In the genomic region with DNA sequence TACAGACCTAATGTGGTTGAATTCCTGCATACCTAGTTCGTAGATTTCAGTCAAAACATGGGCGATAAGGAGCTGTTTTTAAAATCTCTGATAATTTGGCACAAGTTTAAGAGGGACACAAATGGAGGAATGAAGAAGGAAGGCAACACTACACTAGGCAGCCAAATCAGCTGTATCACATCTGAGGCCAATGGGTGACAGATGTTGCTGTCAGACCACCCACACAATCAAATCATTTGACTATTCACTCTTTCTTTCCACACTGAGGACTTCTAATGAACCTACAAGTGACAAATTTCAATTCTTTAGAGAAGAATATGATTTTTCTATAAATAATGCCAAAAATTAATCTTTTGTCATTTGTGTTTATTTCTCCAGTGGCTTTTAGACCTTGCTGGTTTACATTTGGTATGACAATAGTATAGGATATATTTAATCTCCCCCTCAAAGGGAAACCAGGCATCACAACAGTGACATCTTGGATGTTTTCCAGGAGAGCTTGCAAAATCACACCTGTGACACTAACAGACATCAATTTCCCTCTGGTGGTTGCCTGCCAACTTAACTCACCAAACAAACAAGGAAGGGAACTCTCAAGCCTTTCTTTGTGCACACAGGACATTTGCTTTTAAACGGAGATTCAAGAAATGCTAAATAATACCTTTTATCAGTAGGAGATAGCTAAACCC, we compare ENCODE assay signal across 20 mouse cellular contexts.
DNase-seq lines count a peak whose midpoint lies in the region; ATAC-seq and TF ChIP-seq lines count a peak whose summit lies in the region.
"Had no signal": no experiment of that assay in that cellular context is flagged by ENCODE, and none has a peak within 500 bp of the region (broad histone marks: within the 10 kb centered on the region; RNA-seq: fewer than 3 reads in every experiment).

No protein-coding gene starts in this region.

- TF ChIP-seq CTCF in kidney, postnatal 0 days (IDR thresholded peaks at IDR 0.05; ENCODE audit: low read depth) = no peak
- no peak for TF ChIP-seq CTCF in midbrain, postnatal 0 days (IDR thresholded peaks at IDR 0.05)

- no peak overlapping the region for H3K4me2 ChIP-seq in kidney, postnatal 0 days (ENCODE audit: low read length)
- no peak overlapping the region for H3K4me2 ChIP-seq in midbrain, postnatal 0 days (ENCODE audit: low read depth, low read length, poor library complexity, severe bottlenecking)
- H3K4me2 ChIP-seq: embryonic facial prominence, embryonic 13.5 days; liver, embryonic 13.5 days had no signal

- H3K27ac ChIP-seq in kidney, postnatal 0 days = no peak overlapping the region
- H3K27ac ChIP-seq in midbrain, postnatal 0 days (ENCODE audit: low read depth, low read length) = no peak overlapping the region
- H3K27ac ChIP-seq in midbrain, embryonic 10.5 days (replicated peaks) = no peak overlapping the region
- H3K27ac ChIP-seq: embryonic facial prominence, embryonic 13.5 days; hindbrain, embryonic 10.5 days; limb, embryonic 10.5 days; liver, embryonic 13.5 days had no signal

- no peak for ATAC-seq in kidney, postnatal 0 days (replicated peaks; ENCODE audit: low FRiP score, low read depth)
- no peak for ATAC-seq in midbrain, postnatal 0 days (ENCODE audit: low FRiP score)
- ATAC-seq: forebrain, postnatal 0 days; midbrain, embryonic 16.5 days had no signal

- no peaks in the 10 kb centered on the region for H3K9me3 ChIP-seq in kidney, postnatal 0 days (replicated peaks; ENCODE audit: low read length)
- no peaks in the 10 kb centered on the region for H3K9me3 ChIP-seq in midbrain, postnatal 0 days (ENCODE audit: low read length)
- no peaks in the 10 kb centered on the region for H3K9me3 ChIP-seq in midbrain, embryonic 10.5 days (replicated peaks)
- H3K9me3 ChIP-seq: embryonic facial prominence, embryonic 13.5 days; hindbrain, embryonic 10.5 days; limb, embryonic 10.5 days; liver, embryonic 13.5 days had no signal

- H3K4me1 ChIP-seq in kidney, postnatal 0 days (replicated peaks; ENCODE audit: insufficient read depth, low read length) = no peaks in the 10 kb centered on the region
- no peaks in the 10 kb centered on the region for H3K4me1 ChIP-seq in midbrain, postnatal 0 days (ENCODE audit: insufficient read depth, low read length)
- H3K4me1 ChIP-seq in midbrain, embryonic 10.5 days = no peaks in the 10 kb centered on the region
- H3K4me1 ChIP-seq: embryonic facial prominence, embryonic 13.5 days; hindbrain, embryonic 10.5 days; limb, embryonic 10.5 days; liver, embryonic 13.5 days had no signal

- H3K9ac ChIP-seq in kidney, postnatal 0 days (ENCODE audit: low read depth, low read length) = no peak overlapping the region
- H3K9ac ChIP-seq in midbrain, postnatal 0 days (replicated peaks; ENCODE audit: low read length, poor library complexity, severe bottlenecking) = no peak overlapping the region
- H3K9ac ChIP-seq: embryonic facial prominence, embryonic 13.5 days; forebrain, postnatal 0 days; liver, embryonic 13.5 days had no signal

- WGBS in kidney, postnatal 0 days = 55% methylated on average over 3 of the region's 3 CpGs
- 51% methylated on average over 3 of the region's 3 CpGs for WGBS in midbrain, postnatal 0 days
- 65% methylated on average over 3 of the region's 3 CpGs for WGBS in midbrain, embryonic 10.5 days

- no peaks in the 10 kb centered on the region for H3K27me3 ChIP-seq in kidney, postnatal 0 days (ENCODE audit: insufficient read depth, low read length)
- no peaks in the 10 kb centered on the region for H3K27me3 ChIP-seq in midbrain, postnatal 0 days (ENCODE audit: insufficient read depth, low read length)
- H3K27me3 ChIP-seq in midbrain, embryonic 10.5 days (ENCODE audit: low read depth, poor library complexity, severe bottlenecking) = no peaks in the 10 kb centered on the region
- H3K27me3 ChIP-seq: embryonic facial prominence, embryonic 13.5 days; liver, embryonic 13.5 days had no signal

- H3K4me3 ChIP-seq in kidney, postnatal 0 days (replicated peaks; ENCODE audit: low read depth, low read length) = no peak overlapping the region
- no peak overlapping the region for H3K4me3 ChIP-seq in midbrain, postnatal 0 days (ENCODE audit: low read depth, low read length)
- H3K4me3 ChIP-seq in midbrain, embryonic 10.5 days = no peak overlapping the region
- H3K4me3 ChIP-seq: embryonic facial prominence, embryonic 13.5 days; hindbrain, embryonic 10.5 days; limb, embryonic 10.5 days; liver, embryonic 13.5 days had no signal

- DNase-seq in kidney, postnatal 0 days (ENCODE audit: low spot score) = peak; percentile 3
- DNase-seq in kidney, adult 18-20 months = no peak
- peak; percentile 15 for DNase-seq in midbrain, postnatal 0 days (ENCODE audit: low spot score)
- DNase-seq in midbrain, embryonic 10.5 days (ENCODE audit: low spot score) = no peak
- DNase-seq in cerebellum, adult 9-10 months = peak; percentile 55
- DNase-seq in lung, postnatal 36 days = peak; percentile 1
- no peak for DNase-seq in spleen, adult 18-20 months
- DNase-seq in spleen, postnatal 10 days (ENCODE audit: low spot score in 2 of 2) = no peak
- DNase-seq: adrenal gland, postnatal 25 days; forebrain, postnatal 0 days; gastrocnemius, postnatal 36 days; kidney, adult 2 months; kidney, postnatal 25 days; liver, embryonic 13.5 days; right cerebral cortex, postnatal 14 days; thymus, adult 2 months had no signal

- H3K36me3 ChIP-seq in kidney, postnatal 0 days (ENCODE audit: insufficient read depth, low read length) = no peaks in the 10 kb centered on the region
- no peaks in the 10 kb centered on the region for H3K36me3 ChIP-seq in midbrain, postnatal 0 days (ENCODE audit: insufficient read depth, low read length)
- H3K36me3 ChIP-seq in midbrain, embryonic 10.5 days = no peaks in the 10 kb centered on the region
- H3K36me3 ChIP-seq: embryonic facial prominence, embryonic 13.5 days; hindbrain, embryonic 10.5 days; limb, embryonic 10.5 days; liver, embryonic 13.5 days had no signal

Comparison
In these comparisons a context has a peak if more than half of its experiments do, and no peak if none do; other contexts are left out.
1. DNase-seq: peak in kidney, postnatal 0 days (single experiment), midbrain, postnatal 0 days (single experiment), cerebellum, adult 9-10 months (single experiment) and lung, postnatal 36 days (single experiment); none in kidney, adult 18-20 months (single experiment), midbrain, embryonic 10.5 days (single experiment), spleen, adult 18-20 months (0 of 2) and spleen, postnatal 10 days (0 of 2).